ENCODE assay signal across 21 mouse cellular contexts in the genomic region with DNA sequence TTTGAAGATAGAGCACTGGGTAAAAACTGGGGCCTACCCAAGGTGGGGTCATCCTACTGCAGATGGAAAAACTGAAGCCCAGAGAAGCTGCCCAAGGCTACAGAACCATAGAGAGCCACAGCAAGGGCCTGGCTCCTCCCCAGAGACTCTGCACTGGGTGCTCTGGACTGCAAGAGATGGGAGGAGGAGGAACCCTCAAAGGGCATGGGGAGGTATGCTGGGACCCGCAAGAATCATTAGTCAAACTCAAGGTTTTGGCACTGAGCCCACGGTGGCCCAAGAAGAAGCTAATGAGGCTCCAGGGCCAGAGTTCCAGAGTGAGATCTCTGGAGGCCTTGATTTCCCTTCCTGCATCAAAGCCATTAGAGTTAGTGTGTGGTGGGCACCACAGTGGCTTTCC. TPM values are rescaled to one million over a fixed set of nuclear protein-coding genes. Genes with fewer than 3 reads are reported as not detected.
"Had no signal": no experiment of that assay in that cellular context is flagged by ENCODE, and none has a peak within 500 bp of the region (broad histone marks: within the 10 kb centered on the region; RNA-seq: fewer than 3 reads in every experiment).

No protein-coding gene starts in this region.

- H3K4me2 ChIP-seq: limb, embryonic 13.5 days; liver, embryonic 12.5 days; liver, embryonic 15.5 days; midbrain, embryonic 12.5 days; midbrain, embryonic 15.5 days; neural tube, embryonic 12.5 days; neural tube, embryonic 15.5 days had no signal

- H3K9ac ChIP-seq: limb, embryonic 13.5 days; liver, embryonic 12.5 days; liver, embryonic 15.5 days; midbrain, embryonic 12.5 days; midbrain, embryonic 15.5 days; neural tube, embryonic 12.5 days; neural tube, embryonic 15.5 days had no signal

- H3K36me3 ChIP-seq: limb, embryonic 10.5 days; limb, embryonic 13.5 days; midbrain, embryonic 12.5 days had no signal

- ATAC-seq: liver, embryonic 12.5 days had no signal

- H3K9me3 ChIP-seq: limb, embryonic 10.5 days; limb, embryonic 13.5 days; liver, embryonic 12.5 days; liver, embryonic 15.5 days; midbrain, embryonic 12.5 days; midbrain, embryonic 15.5 days; neural tube, embryonic 12.5 days; neural tube, embryonic 15.5 days had no signal

- H3K27ac ChIP-seq: kidney, postnatal 0 days; layer of hippocampus, adult 2 months; limb, embryonic 10.5 days; limb, embryonic 13.5 days; liver, embryonic 12.5 days; liver, embryonic 15.5 days; macrophage; midbrain, embryonic 12.5 days; midbrain, embryonic 15.5 days; neural tube, embryonic 12.5 days; neural tube, embryonic 15.5 days had no signal

- H3K4me3 ChIP-seq: layer of hippocampus, adult 2 months; limb, embryonic 10.5 days; limb, embryonic 13.5 days; liver, embryonic 12.5 days; liver, embryonic 15.5 days; midbrain, embryonic 12.5 days; midbrain, embryonic 15.5 days; neural tube, embryonic 12.5 days; neural tube, embryonic 15.5 days had no signal

- DNase-seq: kidney, postnatal 25 days; layer of hippocampus, adult 9-11 months; liver; lung, adult 18-20 months; right cerebral cortex, adult 18-20 months; right cerebral cortex, postnatal 14 days; right cerebral cortex, postnatal 4 days; thymus, adult 18-20 months; thymus, postnatal 36 days had no signal

- H3K27me3 ChIP-seq: limb, embryonic 13.5 days; liver, embryonic 12.5 days; liver, embryonic 15.5 days; midbrain, embryonic 12.5 days; midbrain, embryonic 15.5 days; neural tube, embryonic 12.5 days; neural tube, embryonic 15.5 days had no signal

RNA-seq across cellular contexts. Expression of gene Omp, which starts 7.3 kb away (rescaled TPM):
- total RNA-seq: megakaryocyte, adult 5-6 weeks had no signal
- polyA plus RNA-seq: macrophage; midbrain, embryonic 12.5 days had no signal
